Mouse (Mus musculus) adrenal gland, postnatal 0 days (tissue): Measurements from ENCODE around the gene Dclre1b. TPM values are rescaled to one million over a fixed set of nuclear protein-coding genes. Genes with fewer than 3 reads are reported as not detected.

Experiments
- polyA plus RNA-seq: library from polyadenylated mRNA; unstranded; fragments of >200 nt; fragmentation: Nextera tagmentation; extraction: Ambion mirVana; gene quantifications from 2 replicates; pipeline ENCODE4 v1.2.1, GENCODE M21; 2015

The Dclre1b gene
- 15.8 and 21.2 TPM in 2 replicates for polyA plus RNA-seq

GRCm38 (mm10) chr3:103808891-103809798 is at the start of gene Dclre1b, which contains the start of the genes Ap4b1 and Gm43064:
Dclre1b (minus strand) TSS chr3:103809444.
Ap4b1 (plus strand) TSS chr3:103809520.
Gm43064 (plus strand) TSS chr3:103809573.

DNA sequence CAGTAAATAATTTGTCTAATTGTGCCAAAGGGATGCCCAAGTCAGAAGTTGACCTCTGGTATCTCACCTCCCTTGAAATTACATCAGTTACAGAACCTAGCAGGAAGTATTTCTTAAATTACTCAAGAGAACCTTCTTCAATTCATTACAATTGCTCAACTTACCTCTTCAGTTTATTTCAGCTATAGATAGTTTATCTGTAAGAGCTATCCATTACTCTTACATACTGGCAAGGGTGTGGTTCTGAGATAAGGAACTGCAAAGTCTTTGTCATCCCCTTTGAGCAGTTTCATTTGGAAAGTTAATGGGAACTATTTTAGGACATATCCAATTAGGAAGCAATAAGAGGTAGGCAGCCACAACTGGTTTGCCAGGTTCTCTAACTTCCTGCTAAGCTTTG is 23.2 kb upstream of the Dclre1b start, which contains the start of gene Bcl2l15:
Gene Bcl2l15, plus strand, starts transcription at position 176 of the 400 bp plus-strand sequence.

GRCm38 (mm10) chr3:103791230-103792110 is 17.8 kb downstream of the Dclre1b start, which contains the start of gene Hipk1:
Hipk1 (minus strand) TSS chr3:103791563.

Other genes starting within 250 kb of the Dclre1b start
- gene Syt6, start 234.2 kb downstream of the Dclre1b start, polyA plus RNA-seq = 0.03 and 0.14 TPM in 2 replicates
- gene Atg4a-ps, start 163.4 kb downstream of the Dclre1b start, polyA plus RNA-seq = 0.36 TPM in 2 replicates
- 38.6 and 66.9 TPM in 2 replicates for gene Olfml3, start 71.4 kb downstream of the Dclre1b start, polyA plus RNA-seq
- not detected in 2 replicates for gene Gm10964, start 70.1 kb downstream of the Dclre1b start, polyA plus RNA-seq
- 7.6 and 9.2 TPM in 2 replicates for gene Hipk1, start 17.9 kb downstream of the Dclre1b start, polyA plus RNA-seq
- gene Ap4b1, start 76 bp upstream of the Dclre1b start, polyA plus RNA-seq = 17.9 and 21.5 TPM in 2 replicates
- not detected in 2 replicates for gene Gm43064, start 129 bp upstream of the Dclre1b start, polyA plus RNA-seq
- 0.30 TPM in 1 of 2 replicates, not detected in the other for gene Bcl2l15, start 23.2 kb upstream of the Dclre1b start, polyA plus RNA-seq
- gene Ptpn22, start 50.4 kb upstream of the Dclre1b start, polyA plus RNA-seq = 1.2 TPM in 2 replicates
- 7.6 and 9.2 TPM in 2 replicates for gene Rsbn1, start 104.7 kb upstream of the Dclre1b start, polyA plus RNA-seq
- gene Phtf1, start 158.7 kb upstream of the Dclre1b start, polyA plus RNA-seq = 18.4 TPM in 2 replicates